Mouse (Mus musculus) liver, embryonic 14.5 days (tissue): Measurements from ENCODE around the gene Insyn1.

Experiments used
- CTCF ChIP-seq: IDR thresholded peaks from 2 replicates; pipeline ENCODE4 v1.5.1; 2016; ENCODE audit warnings: antibody characterized with exemption, low read depth, control low read depth
- EP300 ChIP-seq: IDR thresholded peaks from 2 replicates; pipeline ENCODE4 v1.6.1; 2016; ENCODE audit warnings: antibody characterized with exemption, low read depth

GRCm38 (mm10) chr9:58441351-58442104 lies 46.9 kb upstream of the Insyn1 start:
- no peak for TF ChIP-seq CTCF
- TF ChIP-seq EP300: no peak
